17 mouse cellular contexts compared by ENCODE assay signal in the genomic region with DNA sequence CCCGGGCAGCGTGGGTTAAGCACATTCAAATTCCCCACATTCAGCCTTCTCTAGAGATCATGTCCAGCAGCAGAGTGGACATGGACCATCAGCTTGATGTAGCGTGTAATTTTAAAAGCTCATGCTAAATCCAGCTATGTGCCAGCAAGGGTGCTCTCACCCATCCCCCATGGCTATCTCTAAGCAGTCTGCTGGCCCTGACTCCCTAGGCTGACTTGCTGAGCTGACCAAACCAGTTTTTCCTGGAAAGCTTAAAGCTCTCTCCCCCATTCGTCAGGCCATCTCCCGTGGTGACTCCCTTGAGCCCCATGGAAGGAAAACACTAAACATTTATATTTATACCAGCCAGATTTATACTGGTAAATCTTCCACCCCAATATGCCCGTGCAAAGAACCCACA.
A peak's percentile ranks its signal among the peaks of the same experiment; 100 is the strongest.
DNase-seq lines count a peak whose midpoint lies in the region; ATAC-seq and TF ChIP-seq lines count a peak whose summit lies in the region.
"Had no signal": no experiment of that assay in that cellular context is flagged by ENCODE, and none has a peak within 500 bp of the region (broad histone marks: within the 10 kb centered on the region; RNA-seq: fewer than 3 reads in every experiment).

No protein-coding gene starts in this region.

- no peak for TF ChIP-seq POLR2A in lung, adult 2 months (IDR thresholded peaks at IDR 0.05; ENCODE audit: borderline replicate concordance, extremely low read depth, low read depth, low read length)

- H3K27ac ChIP-seq in lung, embryonic 16.5 days (ENCODE audit: low read length) = no peak overlapping the region
- no peak overlapping the region for H3K27ac ChIP-seq in kidney, embryonic 14.5 days (ENCODE audit: low read depth, low read length)
- H3K27ac ChIP-seq: layer of hippocampus, adult 2 months; limb, embryonic 13.5 days; liver, embryonic 15.5 days had no signal

- no peaks in the 10 kb centered on the region for H3K4me1 ChIP-seq in lung, embryonic 16.5 days (replicated peaks; ENCODE audit: control insufficient read depth, insufficient read depth, low read length)
- no peaks in the 10 kb centered on the region for H3K4me1 ChIP-seq in lung, adult 2 months (ENCODE audit: control insufficient read depth, insufficient read depth, low read length)
- H3K4me1 ChIP-seq in kidney, embryonic 14.5 days (ENCODE audit: control insufficient read depth, insufficient read depth, low read length) = no peaks in the 10 kb centered on the region
- H3K4me1 ChIP-seq: heart, embryonic 12.5 days; limb, embryonic 13.5 days; liver, embryonic 15.5 days had no signal

- no peak overlapping the region for H3K4me3 ChIP-seq in lung, embryonic 16.5 days (ENCODE audit: low read length)
- H3K4me3 ChIP-seq in lung, adult 2 months (replicated peaks; ENCODE audit: extremely low read depth, low read depth, low read length) = no peak overlapping the region
- no peak overlapping the region for H3K4me3 ChIP-seq in kidney, embryonic 14.5 days (ENCODE audit: low read length)
- H3K4me3 ChIP-seq: heart, embryonic 12.5 days; layer of hippocampus, adult 2 months; limb, embryonic 13.5 days; liver, embryonic 15.5 days had no signal

- no peaks in the 10 kb centered on the region for H3K36me3 ChIP-seq in lung, embryonic 16.5 days (ENCODE audit: control insufficient read depth, insufficient read depth, low read length)
- no peaks in the 10 kb centered on the region for H3K36me3 ChIP-seq in kidney, embryonic 14.5 days (ENCODE audit: control insufficient read depth, insufficient read depth, low read length)
- H3K36me3 ChIP-seq: G1E; heart, embryonic 12.5 days; limb, embryonic 13.5 days; liver, embryonic 15.5 days had no signal

- ATAC-seq in lung, embryonic 16.5 days (ENCODE audit: low read depth) = peak; percentile 87
- peak; percentile 88 for ATAC-seq in kidney, embryonic 14.5 days (ENCODE audit: low FRiP score, low TSS enrichment)
- ATAC-seq: forebrain, embryonic 14.5 days; hindbrain, embryonic 16.5 days had no signal

- H3K4me2 ChIP-seq in lung, embryonic 16.5 days (ENCODE audit: low read depth, low read length) = no peak overlapping the region
- H3K4me2 ChIP-seq in kidney, embryonic 14.5 days (replicated peaks; ENCODE audit: low read depth, low read length) = no peak overlapping the region
- H3K4me2 ChIP-seq: heart, embryonic 12.5 days; limb, embryonic 13.5 days; liver, embryonic 15.5 days had no signal

- H3K27me3 ChIP-seq in lung, embryonic 16.5 days (ENCODE audit: control insufficient read depth, insufficient read depth, low read depth, low read length) = no peaks in the 10 kb centered on the region
- no peaks in the 10 kb centered on the region for H3K27me3 ChIP-seq in kidney, embryonic 14.5 days (ENCODE audit: control insufficient read depth, insufficient read depth, low read length)
- H3K27me3 ChIP-seq: heart, embryonic 12.5 days; limb, embryonic 13.5 days; liver, embryonic 15.5 days had no signal

- intact Hi-C loops in left cerebral cortex, postnatal 14 days (cut with DNase I) = no loop called here

- no peak overlapping the region for H3K9ac ChIP-seq in lung, embryonic 16.5 days (ENCODE audit: low read length)
- no peak overlapping the region for H3K9ac ChIP-seq in kidney, embryonic 14.5 days (ENCODE audit: low read depth, low read length)
- H3K9ac ChIP-seq: heart, embryonic 12.5 days; limb, embryonic 13.5 days; liver, embryonic 15.5 days had no signal

- 62% methylated on average over 6 of the region's 6 CpGs for WGBS in lung, embryonic 16.5 days
- WGBS in lung, adult 2 months = 67% methylated on average over 6 of the region's 6 CpGs
- 64% methylated on average over 6 of the region's 6 CpGs for WGBS in kidney, embryonic 14.5 days
- WGBS in large intestine, adult 2 months = 50% methylated on average over 6 of the region's 6 CpGs

- no peak for DNase-seq in lung, adult 2 months
- DNase-seq in fat pad, adult 2 months (ENCODE audit: extremely low read depth, low read depth, low spot score) = peak; percentile 56
- peak; percentile 6 for DNase-seq in large intestine, adult 2 months (ENCODE audit: low read depth, low spot score)
- no peak for DNase-seq in liver
- no peak for DNase-seq in left cerebral cortex, postnatal 14 days (ENCODE audit: low spot score in 2 of 2)
- DNase-seq in frontal cortex, postnatal 25 days (ENCODE audit: low spot score in 2 of 2) = no peak
- DNase-seq: cerebellum, adult 9-10 months; midbrain, embryonic 14.5 days had no signal

- H3K9me3 ChIP-seq in lung, embryonic 16.5 days (ENCODE audit: control insufficient read depth, low read length) = no peaks in the 10 kb centered on the region
- H3K9me3 ChIP-seq in kidney, embryonic 14.5 days (ENCODE audit: control insufficient read depth, low read length) = no peaks in the 10 kb centered on the region
- H3K9me3 ChIP-seq: heart, embryonic 12.5 days; limb, embryonic 13.5 days; liver, embryonic 15.5 days had no signal

- no peak for TF ChIP-seq CTCF in lung, adult 2 months (IDR thresholded peaks at IDR 0.05; ENCODE audit: insufficient read depth, low read length)

Comparison
In these comparisons a context has a peak if more than half of its experiments do, and no peak if none do; other contexts are left out.
1. DNase-seq: peak in fat pad, adult 2 months (single experiment) and large intestine, adult 2 months (single experiment); none in lung, adult 2 months (single experiment), liver (single experiment), left cerebral cortex, postnatal 14 days (0 of 2) and frontal cortex, postnatal 25 days (0 of 2).